Mouse (Mus musculus) adrenal gland, postnatal 25 days (tissue): ENCODE data around the gene Sult1a1. TPM values are rescaled to one million over a fixed set of nuclear protein-coding genes. Genes with fewer than 3 reads are reported as not detected.

ENCODE experiments used
- DNase-seq: peaks from one replicate; pipeline ENCODE4 v3.0.0; 2021; ENCODE audit warnings: mixed read lengths
- long read RNA-seq: library from polyadenylated mRNA; stranded (forward); transcript quantifications from one replicate; pipeline ENCODE4 v2.0.0, GENCODE M21; 2021
- total RNA-seq: library from RNA; stranded (reverse); gene quantifications from 2 replicates; pipeline ENCODE4 v1.2.3, GENCODE M21; 2021

Gene Sult1a1
- 29.6 and 31.0 TPM in 2 replicates for total RNA-seq
- long read RNA-seq, transcript Sult1a1-202 (8 exons, 1,289 nt): major isoform, 98 of 118 reads
- long read RNA-seq, partial matches to known transcripts: 8 of 118 reads
- long read RNA-seq, other reads (novel, unspliced or antisense): 10 of 118 reads

DNA sequence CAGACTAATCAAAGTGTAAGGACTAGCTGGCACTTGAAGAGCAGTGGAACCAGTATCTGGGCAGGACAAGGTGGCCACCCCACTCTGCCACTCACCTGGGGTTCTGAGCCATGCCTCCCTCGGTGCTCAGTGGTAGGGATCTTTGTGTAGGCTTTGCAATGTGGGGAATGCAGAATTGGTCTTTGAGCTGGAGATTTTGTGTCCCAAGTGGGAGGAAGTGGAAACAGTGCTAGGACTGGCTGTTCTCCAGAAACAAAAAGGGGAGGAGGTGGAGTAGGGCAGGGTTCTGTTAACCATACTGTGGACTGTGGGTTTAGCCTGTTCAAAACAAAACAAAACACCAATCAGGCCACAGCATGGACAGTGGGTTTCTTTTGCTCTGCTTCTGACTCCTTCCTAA, at the start of gene Sult1a1:
Gene Sult1a1 (minus strand): TSS at position 226 of the 400 bp plus-strand sequence.
- no peak for DNase-seq

GRCm38 (mm10) chr7:126725667-126726066, 49.4 kb upstream of the Sult1a1 start:
- no peak for DNase-seq

DNA sequence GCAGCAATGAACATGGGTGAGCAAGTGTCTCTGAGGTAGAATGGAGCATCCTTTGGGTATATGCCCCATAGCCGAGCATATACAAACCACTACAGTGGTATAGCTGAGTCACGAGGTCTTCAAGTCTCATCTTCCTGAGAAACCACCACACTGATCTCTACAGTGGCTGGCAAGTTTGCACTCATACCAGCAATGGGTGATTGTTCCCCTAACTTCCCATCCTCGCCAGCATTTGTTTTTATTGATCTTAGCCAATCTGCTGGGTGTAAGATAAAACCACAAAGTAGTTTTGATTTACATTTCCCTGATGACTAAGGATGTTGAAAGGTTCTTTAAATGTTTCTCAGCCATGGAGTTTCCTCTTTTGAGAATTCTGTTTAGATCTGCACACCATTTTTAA, 48.8 kb upstream of the Sult1a1 start:
- no peak for DNase-seq

DNA sequence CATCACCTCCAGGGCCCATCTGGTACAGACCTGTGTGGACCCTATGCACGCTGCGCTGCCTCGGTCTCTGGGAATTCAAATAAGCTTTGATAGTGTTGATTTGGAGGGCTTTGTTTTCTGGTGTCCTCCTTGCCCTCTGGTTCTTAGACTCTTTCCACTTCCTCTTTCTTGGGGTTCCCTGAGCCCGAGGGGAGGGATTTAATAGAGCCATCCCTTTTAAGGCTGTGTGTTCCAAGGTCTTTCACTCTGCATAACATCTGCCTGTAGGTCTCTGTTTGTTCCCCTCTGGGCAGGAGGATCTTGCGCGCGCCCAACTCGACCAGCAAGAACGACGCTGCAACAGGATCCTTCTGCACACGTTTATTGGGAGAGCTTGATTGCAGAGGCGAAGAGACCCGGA, 45.4 kb upstream of the Sult1a1 start:
- DNase-seq: no peak

- DNase-seq: no peak
Observed at GRCm38 (mm10) chr7:126718787-126719337, 42.6 kb upstream of the Sult1a1 start.

GRCm38 (mm10) chr7:126717566-126717965, 41.3 kb upstream of the Sult1a1 start:
- DNase-seq: no peak

- DNase-seq: no peak
Observed at GRCm38 (mm10) chr7:126715679-126716078, 39.4 kb upstream of the Sult1a1 start.

DNA sequence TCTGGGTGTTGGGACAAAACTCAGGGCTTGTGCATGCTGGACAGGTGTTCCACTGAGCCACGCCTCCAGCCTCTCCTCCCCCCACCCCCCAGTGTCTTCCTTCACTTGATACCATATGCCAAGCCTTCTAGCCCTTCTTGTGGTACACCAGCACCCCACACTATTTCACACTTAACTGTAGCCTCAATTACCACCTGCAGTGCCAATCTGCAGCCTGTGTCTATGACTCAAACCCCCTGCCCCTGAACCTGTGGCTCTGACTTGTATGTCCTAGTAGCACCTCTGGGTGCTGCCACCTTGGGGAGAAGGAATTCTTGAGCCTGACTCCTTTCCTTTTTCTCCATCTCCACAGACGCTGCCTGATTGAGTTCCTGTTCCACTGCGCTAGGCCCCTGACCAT, 35.7 kb upstream of the Sult1a1 start:
- no peak for DNase-seq

DNA sequence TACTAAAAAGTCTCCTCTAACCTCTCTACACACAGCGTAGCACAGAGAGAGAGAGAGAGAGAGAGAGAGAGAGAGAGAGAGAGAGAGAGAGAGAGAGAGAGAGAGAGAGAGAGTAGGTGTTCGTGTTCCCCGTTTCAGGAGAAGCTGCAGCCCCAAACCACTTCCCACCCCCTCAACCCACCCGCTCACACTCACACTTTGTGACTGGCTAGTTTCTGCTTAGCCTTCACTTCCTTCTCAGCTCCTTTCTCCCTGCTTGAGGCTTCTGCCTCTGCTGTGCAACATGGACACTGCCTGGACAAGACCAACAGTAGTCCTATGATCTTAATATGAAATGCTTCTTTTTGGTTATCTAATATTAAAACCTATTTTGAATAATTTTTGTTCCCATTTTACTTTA, 34.0 kb upstream of the Sult1a1 start:
- no peak for DNase-seq

DNA sequence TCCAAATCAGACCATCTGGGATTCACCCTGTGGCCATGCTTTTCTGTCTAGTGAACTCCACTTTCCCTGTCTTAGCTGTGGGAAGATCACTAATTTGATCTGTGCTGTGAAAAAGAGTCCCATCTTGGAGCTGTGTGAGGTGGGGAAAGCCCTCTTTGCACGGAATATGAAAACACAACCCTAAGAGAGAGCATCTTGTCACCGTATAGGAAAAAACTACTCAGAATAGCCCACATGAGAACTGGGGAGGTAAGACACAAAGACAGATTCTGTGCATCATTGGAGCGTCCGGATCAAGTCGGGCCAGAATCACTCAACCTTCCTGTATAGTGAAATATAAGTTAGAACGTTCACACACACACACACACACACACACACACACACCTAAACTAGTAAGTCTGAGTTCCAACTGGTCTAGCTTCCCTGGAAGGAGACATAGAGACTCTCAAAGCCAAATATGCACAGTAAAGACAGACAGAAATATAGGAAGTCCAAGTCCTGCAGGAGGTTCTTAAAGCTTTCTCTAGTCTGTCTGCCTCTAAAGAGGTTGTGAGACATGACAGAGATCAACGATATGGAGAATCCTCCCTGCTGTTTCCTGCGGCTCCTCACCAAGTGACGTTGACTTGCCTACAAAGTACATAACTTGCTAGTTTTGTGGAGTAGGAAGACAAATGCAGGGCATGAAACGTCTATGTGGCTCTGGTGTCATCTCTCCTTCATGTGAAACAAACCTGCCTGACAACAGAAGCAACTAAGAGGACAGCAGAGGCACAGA, 32.1 kb upstream of the Sult1a1 start:
- DNase-seq: no peak

DNA sequence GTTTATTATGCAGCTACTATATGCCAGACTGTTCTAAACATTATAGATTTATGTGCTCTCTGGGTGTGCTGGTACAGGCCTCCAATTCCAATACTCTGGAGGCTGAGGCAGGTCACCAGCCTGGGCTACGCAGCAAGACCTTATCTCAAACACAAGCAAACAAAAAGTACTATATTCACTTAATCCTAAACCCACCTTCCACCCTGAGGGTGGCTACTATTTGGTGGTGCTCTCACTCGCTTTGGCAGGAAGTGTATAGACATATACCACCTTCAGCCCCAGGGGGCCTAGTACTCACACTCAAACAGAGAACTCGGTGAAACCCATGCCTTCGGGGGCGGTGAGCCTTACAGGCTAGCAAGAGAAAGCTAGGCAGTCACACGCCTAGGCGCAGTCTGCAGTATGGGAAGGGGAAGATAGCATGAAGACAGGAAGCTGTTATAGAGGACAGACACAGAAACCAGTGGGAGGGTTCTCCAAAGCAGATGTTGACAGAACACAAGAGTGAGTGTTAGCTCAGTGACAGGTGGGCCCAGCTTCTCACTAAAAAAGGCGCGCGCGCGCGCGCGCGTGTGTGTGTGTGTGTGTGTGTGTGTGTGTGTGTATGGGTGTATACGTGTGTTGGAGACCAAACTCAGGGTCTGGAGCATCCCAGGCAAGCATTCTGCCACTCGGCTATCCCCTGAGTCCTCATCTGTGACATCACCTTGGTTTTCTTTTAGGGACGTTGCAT, 31.4 kb upstream of the Sult1a1 start, which contains the start of gene Coro1a:
Gene Coro1a (minus strand): TSS at position 346 of the 733 bp plus-strand sequence.
- DNase-seq: no peak

- DNase-seq: peak; percentile 75
Observed at GRCm38 (mm10) chr7:126704121-126704980, 28.1 kb upstream of the Sult1a1 start.

DNA sequence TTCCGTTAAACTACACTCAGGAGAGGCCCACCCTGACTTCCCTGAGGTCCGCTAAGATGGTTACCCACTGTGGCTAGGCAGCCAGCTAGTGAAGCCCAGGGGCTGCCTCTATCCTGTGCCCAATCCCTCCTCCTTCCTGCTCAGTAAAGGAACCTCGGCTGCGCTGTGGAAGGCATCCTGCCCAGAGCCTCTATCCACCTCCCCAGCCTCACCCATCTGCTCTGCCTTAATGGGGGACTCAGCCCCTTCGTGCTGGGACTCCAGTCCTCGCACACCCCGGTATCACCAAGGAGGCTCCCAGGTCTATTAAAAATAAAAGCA, 27.5 kb upstream of the Sult1a1 start:
- no peak for DNase-seq

GRCm38 (mm10) chr7:126702861-126703756, 26.9 kb upstream of the Sult1a1 start:
- DNase-seq: no peak

- DNase-seq: no peak
Observed at GRCm38 (mm10) chr7:126702358-126702757, 26.1 kb upstream of the Sult1a1 start.

DNA sequence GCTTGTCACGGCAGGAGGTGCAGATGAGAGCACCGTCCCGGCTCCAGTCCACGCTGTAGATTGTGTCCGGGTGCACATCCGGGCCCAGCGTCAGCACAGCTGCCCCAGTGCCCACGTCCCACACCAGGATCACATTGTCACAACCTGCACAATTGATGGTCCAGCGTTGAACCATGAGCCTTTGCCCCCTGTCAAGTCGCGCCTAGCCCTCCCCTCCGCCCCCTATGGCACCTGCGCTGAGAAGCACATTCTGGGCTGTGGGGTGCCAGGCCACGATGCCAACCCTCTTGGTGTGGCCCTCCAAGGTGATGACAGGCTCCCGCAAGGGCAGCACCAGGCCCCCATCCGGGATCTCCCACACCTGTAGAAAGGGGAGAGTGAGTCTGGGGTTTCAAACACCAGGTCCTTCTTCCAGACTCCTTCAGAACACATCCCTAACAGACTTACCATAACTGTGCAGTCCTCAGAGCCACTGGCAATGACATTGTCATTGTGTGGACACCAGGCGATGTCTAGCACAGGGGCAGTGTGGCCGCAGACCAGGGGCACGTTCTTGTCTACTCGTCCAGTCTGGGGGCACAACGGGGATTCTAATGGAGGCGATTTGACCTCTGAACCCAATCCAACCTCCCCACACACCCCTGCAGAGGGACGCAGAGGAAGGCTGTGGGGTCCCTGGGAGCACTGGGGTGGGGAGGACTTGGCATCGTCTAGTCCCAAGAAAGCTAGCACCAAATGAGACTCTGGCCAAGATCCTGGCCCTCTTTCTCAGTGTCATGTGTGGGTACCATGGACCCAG, 25.5 kb upstream of the Sult1a1 start:
- DNase-seq: no peak

DNA sequence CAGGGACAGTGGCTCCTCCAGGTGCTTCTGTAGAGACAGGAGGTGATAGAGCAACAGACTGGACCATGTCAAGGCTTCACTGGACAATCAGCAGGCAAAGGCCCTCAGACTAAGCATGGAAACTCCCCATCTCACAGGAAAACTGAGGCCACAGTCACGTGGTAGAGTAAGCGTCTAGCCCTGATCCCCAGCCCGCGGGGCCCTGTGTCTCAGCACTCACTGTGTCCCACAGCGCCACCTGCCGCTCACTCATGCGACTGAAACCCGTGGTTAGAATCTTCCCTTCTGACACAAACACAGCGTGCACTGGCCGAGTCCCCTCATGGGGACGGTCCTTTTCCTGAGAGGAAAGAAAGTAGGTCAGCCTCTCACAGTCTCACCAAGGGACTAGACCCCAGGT, 24.8 kb upstream of the Sult1a1 start:
- peak; percentile 90 for DNase-seq

GRCm38 (mm10) chr7:126700063-126701015, 24.1 kb upstream of the Sult1a1 start:
- DNase-seq: no peak

GRCm38 (mm10) chr7:126697838-126698237, 21.6 kb upstream of the Sult1a1 start:
- no peak for DNase-seq
